8 mouse cellular contexts compared by ENCODE assay signal in genomic region chr7:119861335-119862091, GRCm38 (mm10). TPM values are rescaled to one million over a fixed set of nuclear protein-coding genes. Genes with fewer than 3 reads are reported as not detected.
DNase-seq lines count a peak whose midpoint lies in the region; ATAC-seq and TF ChIP-seq lines count a peak whose summit lies in the region.

No protein-coding gene starts in this region.

- 36% methylated on average over 6 of the region's 6 CpGs for WGBS in intestine, embryonic 14.5 days
- 38% methylated on average over 6 of the region's 6 CpGs for WGBS in limb, embryonic 12.5 days
- WGBS in midbrain, embryonic 16.5 days: 13% methylated on average over 6 of the region's 6 CpGs
- 26% methylated on average over 6 of the region's 6 CpGs for WGBS in stomach, postnatal 0 days

- peak; percentile 9 to 14 for DNase-seq in spleen, adult 18-20 months
- DNase-seq in spleen, postnatal 14 days (ENCODE audit: low spot score in 2 of 2): no peak
- peak; percentile 41 for DNase-seq in gastrocnemius, postnatal 14 days
- DNase-seq in intestine, embryonic 14.5 days (ENCODE audit: low spot score): peak; percentile 67
- peak; percentile 72 for DNase-seq in stomach, postnatal 0 days (ENCODE audit: low spot score)

- TF ChIP-seq CTCF in stomach, postnatal 0 days (IDR thresholded peaks at IDR 0.05; ENCODE audit: low read depth): no peak

- 0 out of 2 replicates have a peak overlapping the region, but pooled peaks have one; percentile 6 for H3K4me2 ChIP-seq in intestine, embryonic 14.5 days (ENCODE audit: low read length)
- H3K4me2 ChIP-seq in limb, embryonic 12.5 days: peak overlapping the region; percentile 13; the same call in 1 of the 2 replicates
- no peak overlapping the region for H3K4me2 ChIP-seq in midbrain, embryonic 16.5 days (ENCODE audit: low read length)
- peak overlapping the region; percentile 20; the same call in 1 of the 2 replicates for H3K4me2 ChIP-seq in stomach, postnatal 0 days (replicated peaks; ENCODE audit: low read depth)

- no peak overlapping the region for H3K4me3 ChIP-seq in intestine, embryonic 14.5 days (ENCODE audit: low read depth, low read length)
- no peak overlapping the region for H3K4me3 ChIP-seq in limb, embryonic 12.5 days (replicated peaks)
- H3K4me3 ChIP-seq in midbrain, embryonic 16.5 days (ENCODE audit: low read depth, low read length): no peak overlapping the region
- no peak overlapping the region for H3K4me3 ChIP-seq in stomach, postnatal 0 days (ENCODE audit: low read depth, low read length)

- 0 out of 2 replicates have a peak overlapping the region, but pooled peaks have one; percentile 10 for H3K9ac ChIP-seq in intestine, embryonic 14.5 days (ENCODE audit: low read length)
- H3K9ac ChIP-seq in limb, embryonic 12.5 days (replicated peaks): no peak overlapping the region
- no peak overlapping the region for H3K9ac ChIP-seq in midbrain, embryonic 16.5 days (ENCODE audit: low read depth, low read length)
- H3K9ac ChIP-seq in stomach, postnatal 0 days (ENCODE audit: low read length): peak overlapping the region; percentile 45; the same call in 1 of the 2 replicates

- no peaks in the 10 kb centered on the region for H3K9me3 ChIP-seq in intestine, embryonic 14.5 days (ENCODE audit: control insufficient read depth, low read length)
- no peaks in the 10 kb centered on the region for H3K9me3 ChIP-seq in limb, embryonic 12.5 days
- H3K9me3 ChIP-seq in midbrain, embryonic 16.5 days (replicated peaks; ENCODE audit: control insufficient read depth, low read length, poor library complexity, severe bottlenecking): no peaks in the 10 kb centered on the region
- no peaks in the 10 kb centered on the region for H3K9me3 ChIP-seq in stomach, postnatal 0 days (ENCODE audit: control insufficient read depth, low read length)

- ATAC-seq in common myeloid progenitor, adult 5-6 weeks (replicated peaks; ENCODE audit: low read depth, poor library complexity, severe bottlenecking): peak; percentile 64
- ATAC-seq in intestine, embryonic 14.5 days (replicated peaks; ENCODE audit: low FRiP score, low TSS enrichment, low read depth): peak; percentile 51; the same call in 1 of the 2 replicates
- peak; percentile 77 for ATAC-seq in limb, embryonic 12.5 days (ENCODE audit: insufficient number of reproducible peaks, insufficient read depth, low FRiP score, low TSS enrichment, low read depth)
- peak; percentile 75 for ATAC-seq in midbrain, embryonic 16.5 days
- ATAC-seq in stomach, postnatal 0 days (ENCODE audit: low FRiP score, low TSS enrichment): peak; percentile 90

- H3K27me3 ChIP-seq in intestine, embryonic 14.5 days (replicated peaks; ENCODE audit: control insufficient read depth, insufficient read depth, low read length): no peaks in the 10 kb centered on the region
- H3K27me3 ChIP-seq in limb, embryonic 12.5 days: no peaks in the 10 kb centered on the region
- H3K27me3 ChIP-seq in midbrain, embryonic 16.5 days (ENCODE audit: control insufficient read depth, insufficient read depth, low read depth, low read length): no peaks in the 10 kb centered on the region
- H3K27me3 ChIP-seq in stomach, postnatal 0 days (ENCODE audit: control insufficient read depth, insufficient read depth, low read length): no peaks in the 10 kb centered on the region

- H3K27ac ChIP-seq in intestine, embryonic 14.5 days (ENCODE audit: low read depth): peak overlapping the region; percentile 73
- H3K27ac ChIP-seq in limb, embryonic 12.5 days: peak overlapping the region; percentile 74
- peak overlapping the region; percentile 68 for H3K27ac ChIP-seq in midbrain, embryonic 16.5 days (ENCODE audit: low read length)
- peak overlapping the region; percentile 86 for H3K27ac ChIP-seq in stomach, postnatal 0 days (replicated peaks)

- no peak for TF ChIP-seq EP300 in stomach, postnatal 0 days (optimal IDR thresholded peaks at IDR 0.05)

- intact Hi-C loops in gastrocnemius, postnatal 14 days (cut with DNase I; ENCODE audit: low total_unique reads): no loop called here

- H3K36me3 ChIP-seq in intestine, embryonic 14.5 days (ENCODE audit: control insufficient read depth, insufficient read depth, low read length): peaks cover 31% of the 10 kb centered on the region
- peaks cover 36% of the 10 kb centered on the region for H3K36me3 ChIP-seq in limb, embryonic 12.5 days
- no peaks in the 10 kb centered on the region; the same call in 1 of the 2 replicates for H3K36me3 ChIP-seq in midbrain, embryonic 16.5 days (ENCODE audit: control insufficient read depth, insufficient read depth, low read length)
- H3K36me3 ChIP-seq in stomach, postnatal 0 days (ENCODE audit: control insufficient read depth, insufficient read depth, low read length): peaks cover 6% of the 10 kb centered on the region

- H3K4me1 ChIP-seq in intestine, embryonic 14.5 days (replicated peaks; ENCODE audit: control insufficient read depth, insufficient read depth, low read length): peaks cover 10% of the 10 kb centered on the region
- H3K4me1 ChIP-seq in limb, embryonic 12.5 days (replicated peaks): peaks cover 15% of the 10 kb centered on the region
- H3K4me1 ChIP-seq in midbrain, embryonic 16.5 days (ENCODE audit: control insufficient read depth, insufficient read depth, low read length): peaks cover 13% of the 10 kb centered on the region
- H3K4me1 ChIP-seq in stomach, postnatal 0 days (replicated peaks; ENCODE audit: control insufficient read depth, insufficient read depth): no peaks in the 10 kb centered on the region

RNA-seq across cellular contexts. Expression of gene Lyrm1, which starts 34.1 kb away (rescaled TPM):
- total RNA-seq in common myeloid progenitor, adult 5-6 weeks (2017): 2.6 and 4.7 TPM in 2 replicates
- 10 to 100 TPM; 10.4 to 11.1 TPM for total RNA-seq in gastrocnemius, postnatal 14 days (2021)
- 8.0 and 8.5 TPM in 2 replicates for polyA plus RNA-seq in intestine, embryonic 14.5 days (2014; fragmentation: Nextera tagmentation; extraction: Ambion mirVana)
- 7.5 and 8.8 TPM in 2 replicates for polyA plus RNA-seq in limb, embryonic 12.5 days (2016; fragmentation: Nextera tagmentation; extraction: Ambion mirVana)
- 22.3 and 23.8 TPM in 2 replicates for polyA plus RNA-seq in midbrain, embryonic 16.5 days (2015; fragmentation: Nextera tagmentation; extraction: Ambion mirVana)
- 10.7 and 11.2 TPM in 2 replicates for polyA plus RNA-seq in stomach, postnatal 0 days (2015; fragmentation: Nextera tagmentation; extraction: Ambion mirVana)

RNA-seq across cellular contexts. Expression of gene Dcun1d3, which starts 34.6 kb away (rescaled TPM):
- total RNA-seq in common myeloid progenitor, adult 5-6 weeks (2017): 3.0 and 4.0 TPM in 2 replicates
- 10 to 100 TPM; 13.9 to 14.1 TPM for total RNA-seq in gastrocnemius, postnatal 14 days (2021)
- 5.7 and 6.2 TPM in 2 replicates for polyA plus RNA-seq in intestine, embryonic 14.5 days (2014; fragmentation: Nextera tagmentation; extraction: Ambion mirVana)
- polyA plus RNA-seq in limb, embryonic 12.5 days (2016; fragmentation: Nextera tagmentation; extraction: Ambion mirVana): 13.9 and 14.8 TPM in 2 replicates
- polyA plus RNA-seq in midbrain, embryonic 16.5 days (2015; fragmentation: Nextera tagmentation; extraction: Ambion mirVana): 19.1 and 19.8 TPM in 2 replicates
- polyA plus RNA-seq in stomach, postnatal 0 days (2015; fragmentation: Nextera tagmentation; extraction: Ambion mirVana): 11.5 and 12.1 TPM in 2 replicates

Comparison
In these comparisons a context has a peak if more than half of its experiments do, and no peak if none do; other contexts are left out.
1. DNase-seq: peak in spleen, adult 18-20 months (2 of 2), gastrocnemius, postnatal 14 days (single experiment), intestine, embryonic 14.5 days (single experiment) and stomach, postnatal 0 days (single experiment); none in spleen, postnatal 14 days (0 of 2).
2. H3K9ac ChIP-seq: peak in intestine, embryonic 14.5 days (single experiment) and stomach, postnatal 0 days (single experiment); none in limb, embryonic 12.5 days (single experiment) and midbrain, embryonic 16.5 days (single experiment).
3. Peak in every context shown above with its lines, with median percentiles within 50 percentile points of each other: ATAC-seq and H3K27ac ChIP-seq.